Mouse (Mus musculus) adrenal gland, postnatal 0 days (tissue): Measurements from ENCODE around the gene Sprr2a2. TPM values are rescaled to one million over a fixed set of nuclear protein-coding genes. Genes with fewer than 3 reads are reported as not detected.

ENCODE experiments used
- polyA plus RNA-seq: library from polyadenylated mRNA; unstranded; fragments of >200 nt; fragmentation: Nextera tagmentation; extraction: Ambion mirVana; gene quantifications from 2 replicates; pipeline ENCODE4 v1.2.1, GENCODE M21; 2015

Sprr2a2 gene
- polyA plus RNA-seq: 2.6 and 32.2 TPM in 2 replicates

DNA sequence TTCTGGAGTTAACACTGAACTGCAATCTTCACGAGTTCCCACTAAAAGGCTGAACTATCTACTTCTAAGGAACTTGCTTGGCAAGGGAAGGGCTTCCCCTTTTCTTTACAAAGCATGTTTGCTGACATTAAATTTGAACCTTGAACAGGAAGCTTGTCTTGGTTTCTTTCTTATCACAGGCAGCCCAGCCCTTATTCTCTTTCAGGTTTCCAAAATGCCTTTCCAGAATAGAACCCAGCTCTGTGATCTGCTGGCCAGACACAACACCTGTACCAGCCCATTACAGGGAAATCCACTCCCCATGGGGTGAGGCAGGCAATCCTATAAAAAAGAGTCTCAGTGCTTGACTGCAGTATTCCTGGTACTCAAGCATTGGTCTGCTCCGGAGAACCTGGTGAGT lies at the start of gene Sprr2a2, which contains the start of gene Sprr2a1:
Gene Sprr2a2 (plus strand): TSS at position 352 of the 400 bp plus-strand sequence.
Gene Sprr2a1 (plus strand): TSS at position 231 of the 400 bp plus-strand sequence.

DNA sequence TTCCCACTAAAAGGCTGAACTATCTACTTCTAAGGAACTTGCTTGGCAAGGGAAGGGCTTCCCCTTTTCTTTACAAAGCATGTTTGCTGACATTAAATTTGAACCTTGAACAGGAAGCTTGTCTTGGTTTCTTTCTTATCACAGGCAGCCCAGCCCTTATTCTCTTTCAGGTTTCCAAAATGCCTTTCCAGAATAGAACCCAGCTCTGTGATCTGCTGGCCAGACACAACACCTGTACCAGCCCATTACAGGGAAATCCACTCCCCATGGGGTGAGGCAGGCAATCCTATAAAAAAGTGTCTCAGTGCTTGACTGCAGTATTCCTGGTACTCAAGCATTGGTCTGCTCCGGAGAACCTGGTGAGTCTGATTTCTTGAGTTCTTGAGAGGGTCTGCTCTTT lies 69.4 kb downstream of the Sprr2a2 start, which contains the start of gene Sprr2a3:
Gene Sprr2a3 (plus strand): TSS at position 317 of the 400 bp plus-strand sequence.

Other genes with a start within 250 kb of the Sprr2a2 start
- gene Pglyrp3, start 201.3 kb upstream of the Sprr2a2 start, polyA plus RNA-seq: not detected in 2 replicates
- gene Lor, start 132.8 kb upstream of the Sprr2a2 start, polyA plus RNA-seq: 1.3 and 5.9 TPM in 2 replicates
- gene Prr9, start 92.0 kb upstream of the Sprr2a2 start, polyA plus RNA-seq: 0.22 TPM in 1 of 2 replicates, not detected in the other
- not detected in 2 replicates for gene Lelp1, start 73.2 kb upstream of the Sprr2a2 start, polyA plus RNA-seq
- 0.39 TPM in 1 of 2 replicates, not detected in the other for gene Sprr2a1, start 121 bp upstream of the Sprr2a2 start, polyA plus RNA-seq
- 0.59 and 1.6 TPM in 2 replicates for gene Sprr2a3, start 69.5 kb downstream of the Sprr2a2 start, polyA plus RNA-seq
- not detected in 2 replicates for gene Sprr2b, start 100.7 kb downstream of the Sprr2a2 start, polyA plus RNA-seq
- gene Sprr2d, start 123.2 kb downstream of the Sprr2a2 start, polyA plus RNA-seq: not detected in 2 replicates
- not detected in 2 replicates for gene Sprr2e, start 136.2 kb downstream of the Sprr2a2 start, polyA plus RNA-seq
- not detected in 2 replicates for gene Sprr2f, start 149.3 kb downstream of the Sprr2a2 start, polyA plus RNA-seq
- 0.36 TPM in 1 of 2 replicates, not detected in the other for gene Sprr2h, start 169.8 kb downstream of the Sprr2a2 start, polyA plus RNA-seq
- 0.22 TPM in 1 of 2 replicates, not detected in the other for gene Sprr2i, start 192.1 kb downstream of the Sprr2a2 start, polyA plus RNA-seq
- gene Sprr2j-ps, start 202.2 kb downstream of the Sprr2a2 start, polyA plus RNA-seq: 0.39 TPM in 1 of 2 replicates, not detected in the other
- gene Gm9774, start 213.5 kb downstream of the Sprr2a2 start, polyA plus RNA-seq: 6.7 and 8.1 TPM in 2 replicates
- not detected in 2 replicates for gene Sprr2k, start 216.7 kb downstream of the Sprr2a2 start, polyA plus RNA-seq
- 0.32 TPM in 1 of 2 replicates, not detected in the other for gene Sprr1b, start 222.9 kb downstream of the Sprr2a2 start, polyA plus RNA-seq
- gene Sprr3, start 242.8 kb downstream of the Sprr2a2 start, polyA plus RNA-seq: 0.25 and 4.2 TPM in 2 replicates